Mouse (Mus musculus) embryonic facial prominence, embryonic 10.5 days (tissue): ENCODE measurements around the gene Mtx1. TPM values are rescaled to one million over a fixed set of nuclear protein-coding genes. Genes with fewer than 3 reads are reported as not detected.
"Not testable (repeated sequence)": the region's sequence is repeated elsewhere in the genome, so short reads cannot be mapped to it uniquely, and the experiment has no call there.

Experiments used
- DNase-seq: peaks from one replicate; pipeline ENCODE4 v3.0.0-alpha.2; 2017; ENCODE audit warnings: low spot score
- H3K27ac ChIP-seq: fragments of 300-500 bp; sonication (generic); replicated peaks from 2 replicates; pipeline ENCODE4 v1.5.1; 2016; ENCODE audit warnings: mild to moderate bottlenecking
- H3K27me3 ChIP-seq: fragments of 300-500 bp; sonication (generic); replicated peaks from 2 replicates; pipeline ENCODE4 v1.6.1; 2016; ENCODE audit warnings: low read depth, mild to moderate bottlenecking; ENCODE audit not compliant: poor library complexity, severe bottlenecking
- H3K36me3 ChIP-seq: fragments of 300-500 bp; sonication (generic); replicated peaks from 2 replicates; pipeline ENCODE4 v1.6.1; 2016; ENCODE audit warnings: mild to moderate bottlenecking, moderate library complexity
- H3K4me1 ChIP-seq: fragments of 300-500 bp; sonication (generic); 2 replicates; pipeline ENCODE4 v1.6.1; 2016
- H3K4me3 ChIP-seq: fragments of 300-500 bp; sonication (generic); 2 replicates; pipeline ENCODE4 v1.5.1; 2016; ENCODE audit warnings: mild to moderate bottlenecking, moderate library complexity
- H3K9me3 ChIP-seq: fragments of 300-500 bp; sonication (generic); 2 replicates; pipeline ENCODE4 v1.6.1; 2016; ENCODE audit warnings: mild to moderate bottlenecking
- WGBS: fragments of 180-500 bp; shearing (Covaris S2); methylation state at CpG from one replicate; pipeline ENCODE4 v1.1.7; 2016; 5-methylcytosine and 5-hydroxymethylcytosine counted together
- polyA plus RNA-seq: library from polyadenylated mRNA; unstranded; fragments of >200 nt; fragmentation: Nextera tagmentation; extraction: Ambion mirVana; gene quantifications from 2 replicates; pipeline ENCODE4 v1.2.1, GENCODE M21; 2016

Mtx1 gene
- polyA plus RNA-seq, 1 experiment from 2014 or later: 248 TPM

- whole genome bisulfite sequencing: 90% methylated on average over 11 of the region's 11 CpGs
- peaks cover 83% of the 10 kb centered on the region for H3K36me3 ChIP-seq
These were observed 52.0 kb downstream of the Mtx1 start for GRCm38 (mm10) chr3:89174844-89175243.

GRCm38 (mm10) chr3:89166945-89167344 is 59.9 kb downstream of the Mtx1 start:
- WGBS: 92% methylated on average over 19 of the region's 19 CpGs
- H3K27ac ChIP-seq: no peak overlapping the region
- H3K27me3 ChIP-seq: no peaks in the 10 kb centered on the region
- 0 out of 2 replicates have a peak overlapping the region, but pooled peaks have one; percentile 6 for H3K4me3 ChIP-seq
- H3K36me3 ChIP-seq: peaks cover 60% of the 10 kb centered on the region
- no peak for DNase-seq
- no peaks in the 10 kb centered on the region for H3K9me3 ChIP-seq
- H3K4me1 ChIP-seq: peaks cover 28% of the 10 kb centered on the region

More at GRCm38 (mm10) chr3:89174844-89175243, 52.0 kb downstream of the Mtx1 start:
- Histone ChIP-seq H3K4me3 (no peak overlapping the region), H3K27ac (no peak overlapping the region), H3K9me3 (no peaks in the 10 kb centered on the region), H3K27me3 (no peaks in the 10 kb centered on the region), H3K4me1 (peaks cover 15% of the 10 kb centered on the region)
- no peak for DNase-seq

- peaks cover 44% of the 10 kb centered on the region for H3K36me3 ChIP-seq
- H3K27me3 ChIP-seq: no peaks in the 10 kb centered on the region
- no peak for DNase-seq
- 22% methylated on average over 12 of the region's 12 CpGs for WGBS
- no peaks in the 10 kb centered on the region for H3K9me3 ChIP-seq
- peaks cover 29% of the 10 kb centered on the region for H3K4me1 ChIP-seq
- H3K4me3 ChIP-seq: peak overlapping the region; percentile 95
- H3K27ac ChIP-seq: peak overlapping the region; percentile 99
These were observed 61.5 kb downstream of the Mtx1 start for GRCm38 (mm10) chr3:89165268-89165870.

DNA sequence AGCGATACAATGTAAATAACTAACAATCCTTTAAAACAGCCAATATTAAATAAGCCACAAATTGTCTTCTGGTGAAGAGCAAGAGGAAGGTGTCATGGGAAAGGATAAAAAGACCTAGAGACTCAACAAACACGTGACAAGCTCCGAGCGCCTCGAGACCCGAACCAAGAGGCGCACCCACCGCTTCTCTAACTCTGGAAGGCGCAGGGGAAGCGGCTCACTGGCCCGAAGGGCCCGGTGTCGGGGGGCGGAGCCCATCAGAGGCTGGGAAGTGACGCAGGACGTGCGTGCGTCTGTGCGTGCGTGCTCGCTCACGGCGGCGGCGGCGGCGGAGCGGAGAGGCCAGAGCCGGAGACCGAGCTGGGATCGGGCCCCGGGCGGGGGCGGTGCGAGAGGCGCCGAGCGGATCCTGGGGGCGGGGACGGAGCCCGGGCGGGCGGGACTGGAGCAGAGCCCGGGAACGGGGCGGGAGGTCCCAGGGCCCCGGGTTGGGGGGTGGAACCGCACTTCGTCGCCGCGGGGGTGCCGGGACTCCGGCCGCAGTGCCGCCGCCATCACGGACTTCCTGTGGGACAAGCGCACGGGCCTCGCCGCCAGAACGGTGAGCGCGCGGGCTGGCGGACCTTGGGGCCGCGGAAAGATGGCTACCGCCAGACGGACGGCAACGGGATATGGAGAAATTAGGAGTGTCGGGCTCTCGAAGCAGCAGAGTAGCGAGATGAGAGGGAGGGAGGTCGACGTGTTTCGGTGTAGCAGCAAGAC is 62.2 kb downstream of the Mtx1 start, which contains the start of gene Clk2:
Clk2 (plus strand) TSS at position 290 of the 762 bp plus-strand sequence.
- peak within 1 kb of the TSS; percentile 99 for H3K27ac ChIP-seq
- peaks cover 36% of the 10 kb centered on the region for H3K4me1 ChIP-seq
- H3K36me3 ChIP-seq: peaks cover 37% of the 10 kb centered on the region
- peaks cover 3% of the 10 kb centered on the region; the same call in 1 of the 2 replicates for H3K27me3 ChIP-seq
- no peaks in the 10 kb centered on the region for H3K9me3 ChIP-seq
- H3K4me3 ChIP-seq: peak within 1 kb of the TSS; percentile 95
- WGBS: under 1% methylated on average over 79 of the region's 79 CpGs
- peak; percentile 97 for DNase-seq

DNA sequence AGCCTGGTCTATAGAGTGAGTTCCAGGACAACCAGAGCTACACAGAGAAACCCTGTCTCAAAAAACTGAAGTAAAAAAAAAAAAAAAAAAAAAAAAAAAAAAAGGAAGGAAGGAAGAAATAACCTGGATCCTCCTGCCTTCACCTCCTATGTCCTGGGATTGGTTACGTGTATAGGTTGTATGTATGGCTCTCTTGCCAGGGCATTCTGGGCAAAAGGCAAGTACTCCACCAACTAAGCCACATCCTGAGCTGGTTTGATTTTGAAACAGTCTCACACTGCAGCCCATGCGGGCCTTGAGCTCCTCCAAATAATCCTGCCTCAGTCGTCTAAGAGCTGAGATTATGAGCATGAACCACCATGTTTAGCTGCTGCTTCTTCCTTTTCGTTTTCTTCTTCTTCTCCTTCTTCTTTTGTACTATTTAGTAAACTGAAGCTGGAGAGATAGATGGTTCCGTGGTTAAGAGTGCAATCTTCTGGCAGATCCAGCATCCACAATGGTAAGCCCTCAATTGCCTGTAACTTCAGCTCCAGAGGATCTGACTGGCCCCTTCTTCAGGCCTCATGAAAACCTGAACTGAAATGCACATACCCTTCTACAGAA is 63.1 kb downstream of the Mtx1 start:
- Histone ChIP-seq H3K4me1 (peaks cover 45% of the 10 kb centered on the region), H3K27me3 (peaks cover 12% of the 10 kb centered on the region), H3K4me3 (peak overlapping the region; percentile 95), H3K9me3 (no peaks in the 10 kb centered on the region), H3K27ac (peak overlapping the region; percentile 99; the same call in 1 of the 2 replicates), H3K36me3 (peaks cover 28% of the 10 kb centered on the region)
- no peak for DNase-seq
- WGBS: 74% methylated on average over 5 of the region's 5 CpGs

- no peak overlapping the region for H3K4me3 ChIP-seq
- H3K36me3 ChIP-seq: peaks cover 21% of the 10 kb centered on the region
- 79% methylated on average over 1 of the region's 1 CpGs for WGBS
- no peaks in the 10 kb centered on the region for H3K9me3 ChIP-seq
- H3K4me1 ChIP-seq: peaks cover 49% of the 10 kb centered on the region
- no peak overlapping the region for H3K27ac ChIP-seq
- peaks cover 19% of the 10 kb centered on the region for H3K27me3 ChIP-seq
- no peak for DNase-seq
These were observed 63.8 kb downstream of the Mtx1 start for GRCm38 (mm10) chr3:89163123-89163522.

DNA sequence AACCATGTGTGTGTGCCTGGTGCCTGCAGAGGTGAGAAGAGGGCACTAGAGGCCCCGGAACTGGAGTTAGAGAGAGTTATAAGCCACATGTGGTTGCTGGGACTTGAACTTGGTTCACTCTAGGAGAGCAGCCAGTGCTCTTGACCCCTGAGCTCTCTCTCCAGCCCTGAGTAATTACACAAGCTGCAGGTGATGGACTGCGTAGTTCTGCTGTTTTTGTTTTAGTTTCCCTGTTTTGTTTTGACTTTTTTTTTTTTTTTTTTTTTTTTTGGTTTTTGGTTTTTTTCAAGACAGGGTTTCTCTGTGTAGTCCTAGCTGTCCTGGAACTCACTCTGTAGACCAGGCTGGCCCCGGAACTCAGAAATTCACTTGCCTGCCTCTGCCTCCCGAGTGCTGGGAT is 65.1 kb downstream of the Mtx1 start:
- Histone ChIP-seq H3K27ac (no peak overlapping the region), H3K36me3 (peaks cover 8% of the 10 kb centered on the region), H3K4me3 (no peak overlapping the region), H3K4me1 (peaks cover 48% of the 10 kb centered on the region), H3K9me3 (no peaks in the 10 kb centered on the region), H3K27me3 (peaks cover 25% of the 10 kb centered on the region)
- DNase-seq: no peak
- WGBS: 80% methylated on average over 4 of the region's 4 CpGs

GRCm38 (mm10) chr3:89161207-89161606 is 65.7 kb downstream of the Mtx1 start:
- H3K36me3 ChIP-seq, H3K9me3 ChIP-seq, H3K27ac ChIP-seq, DNase-seq, H3K4me3 ChIP-seq: not testable (repeated sequence)
- Histone ChIP-seq H3K27me3 (peaks cover 25% of the 10 kb centered on the region), H3K4me1 (peaks cover 42% of the 10 kb centered on the region)

DNA sequence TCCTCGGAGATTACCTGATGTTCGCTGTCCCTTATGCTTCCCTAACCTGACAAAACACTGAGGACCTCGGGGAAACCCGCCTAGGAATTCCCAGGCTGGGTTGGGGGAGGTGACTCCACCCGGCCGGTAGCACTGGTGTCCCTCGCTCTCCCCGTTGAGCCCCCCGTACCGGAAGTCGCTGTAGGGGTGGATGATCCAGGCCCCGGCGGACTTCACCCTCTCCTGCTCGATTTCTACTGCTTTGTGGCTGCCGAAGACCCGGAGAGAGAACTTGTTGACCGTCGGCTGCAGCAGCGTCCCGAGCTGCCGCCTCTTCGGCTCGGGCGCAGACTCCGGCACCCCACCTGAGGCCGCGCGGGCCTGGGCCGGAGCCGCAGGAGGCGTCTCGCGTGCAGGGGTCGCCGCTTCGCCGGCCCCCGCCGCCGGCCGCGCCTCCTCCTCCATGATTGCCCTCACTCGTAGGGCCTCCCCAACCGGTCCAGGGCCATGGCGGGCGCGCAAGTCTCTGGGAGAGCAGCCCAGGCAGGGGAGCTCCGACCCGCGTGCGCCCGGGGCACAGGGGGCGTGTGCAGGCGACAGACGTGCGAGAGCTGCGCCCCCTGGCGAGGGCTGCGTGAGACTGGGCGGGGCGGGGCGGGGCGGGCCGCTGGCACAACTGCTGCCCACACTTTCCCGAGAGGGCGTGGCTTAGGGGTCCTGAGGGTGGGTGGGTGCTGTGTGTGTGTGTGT is 67.1 kb downstream of the Mtx1 start, which contains the start of gene Hcn3:
Hcn3 (minus strand) TSS at position 581 of the 729 bp plus-strand sequence.
- H3K4me1 ChIP-seq: peaks cover 33% of the 10 kb centered on the region
- H3K4me3 ChIP-seq: peak within 1 kb of the TSS; percentile 74
- DNase-seq: peak; percentile 89
- under 1% methylated on average over 66 of the region's 66 CpGs for WGBS
- peak within 1 kb of the TSS; percentile 65 for H3K27ac ChIP-seq
- no peaks in the 10 kb centered on the region for H3K36me3 ChIP-seq
- peaks cover 25% of the 10 kb centered on the region for H3K27me3 ChIP-seq
- H3K9me3 ChIP-seq: no peaks in the 10 kb centered on the region

DNA sequence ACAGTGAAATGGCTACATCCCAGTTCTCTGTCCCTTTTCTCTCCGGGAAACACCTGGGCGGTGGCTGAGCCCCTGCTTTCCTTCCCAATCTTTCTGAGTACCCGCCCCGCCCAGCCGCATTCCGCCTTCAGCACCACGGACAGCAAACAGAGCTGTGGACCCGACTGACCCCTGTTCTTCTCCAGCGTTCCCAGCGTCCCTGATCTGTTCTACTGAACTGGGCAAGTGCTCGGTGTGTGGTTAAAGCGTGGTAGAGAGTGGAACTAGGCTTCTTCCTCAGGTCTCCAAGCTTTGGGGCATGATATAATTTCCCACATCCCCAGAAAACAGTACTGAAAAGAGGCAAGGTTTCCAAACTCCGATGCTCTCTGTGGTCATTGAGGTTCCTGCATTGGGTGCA is 67.7 kb downstream of the Mtx1 start:
- Histone ChIP-seq H3K27me3 (peaks cover 25% of the 10 kb centered on the region), H3K27ac (no peak overlapping the region), H3K4me1 (peaks cover 29% of the 10 kb centered on the region), H3K36me3 (no peaks in the 10 kb centered on the region), H3K9me3 (no peaks in the 10 kb centered on the region), H3K4me3 (peak overlapping the region; percentile 74)
- DNase-seq: peak; percentile 85
- 2% methylated on average over 13 of the region's 13 CpGs for WGBS
